ENCODE assay signal across 9 mouse cellular contexts in genomic region chr1:136717830-136718517, GRCm38 (mm10).
A peak's percentile ranks its signal among the peaks of the same experiment; 100 is the strongest.
DNase-seq lines count a peak whose midpoint lies in the region; ATAC-seq and TF ChIP-seq lines count a peak whose summit lies in the region.
"Had no signal": no experiment of that assay in that cellular context is flagged by ENCODE, and none has a peak within 500 bp of the region (broad histone marks: within the 10 kb centered on the region; RNA-seq: fewer than 3 reads in every experiment).

No protein-coding gene starts in this region.

- no peak for TF ChIP-seq EP300 in liver, postnatal 0 days (IDR thresholded peaks at IDR 0.05; ENCODE audit: low read depth)

- H3K27ac ChIP-seq in kidney, adult 2 months (ENCODE audit: insufficient read depth, low read depth, low read length): no peak overlapping the region
- no peak overlapping the region for H3K27ac ChIP-seq in liver, postnatal 0 days (ENCODE audit: low read depth)
- H3K27ac ChIP-seq: macrophage had no signal

- 39% methylated on average over 15 of the region's 15 CpGs for WGBS in kidney, adult 2 months
- 45% methylated on average over 15 of the region's 15 CpGs for WGBS in liver, postnatal 0 days (ENCODE audit: insufficient replicate concordance)

- no peaks in the 10 kb centered on the region for H3K9me3 ChIP-seq in liver, postnatal 0 days (ENCODE audit: low read length)

- H3K4me2 ChIP-seq in liver, postnatal 0 days (ENCODE audit: low read depth, low read length): peak overlapping the region; percentile 46; the same call in 1 of the 2 replicates

- no peaks in the 10 kb centered on the region for H3K36me3 ChIP-seq in kidney, adult 2 months (ENCODE audit: control insufficient read depth, insufficient read depth, low read length)
- H3K36me3 ChIP-seq in liver, postnatal 0 days (replicated peaks; ENCODE audit: insufficient read depth, low read length): no peaks in the 10 kb centered on the region

- no peak overlapping the region for H3K9ac ChIP-seq in liver, postnatal 0 days (replicated peaks)

- peaks cover 3% of the 10 kb centered on the region; the same call in 1 of the 2 replicates for H3K4me1 ChIP-seq in kidney, adult 2 months (ENCODE audit: control insufficient read depth, insufficient read depth, low read length)
- peaks cover 5% of the 10 kb centered on the region; the same call in 1 of the 2 replicates for H3K4me1 ChIP-seq in liver, postnatal 0 days (ENCODE audit: insufficient read depth)

- DNase-seq in testis, postnatal 14 days (ENCODE audit: low spot score): peak; percentile 41
- no peak for DNase-seq in testis, postnatal 10 days (ENCODE audit: low spot score)
- peak; percentile 73 for DNase-seq in kidney, adult 2 months
- DNase-seq in liver, postnatal 0 days: peak; percentile 28
- peak; percentile 19 to 58 for DNase-seq in urinary bladder, postnatal 36 days (ENCODE audit: low spot score in 2 of 2)
- no peak for DNase-seq in adrenal gland, adult 8-10 months
- no peak for DNase-seq in left cerebral cortex, postnatal 36 days (ENCODE audit: low spot score in 2 of 2)
- DNase-seq in frontal cortex, adult 2 months (ENCODE audit: extremely low spot score in 1 of 2, low spot score in 1 of 2): no peak

- no peak for TF ChIP-seq POLR2A in kidney, adult 2 months (IDR thresholded peaks at IDR 0.05; ENCODE audit: low read depth, low read length)

- no peak for TF ChIP-seq CTCF in kidney, adult 2 months (conservative IDR thresholded peaks at IDR 0.05; ENCODE audit: insufficient read depth, insufficient read length, low read depth, low read length)
- no peak for TF ChIP-seq CTCF in liver, postnatal 0 days (IDR thresholded peaks at IDR 0.05; ENCODE audit: low read depth)

- no peak overlapping the region for H3K4me3 ChIP-seq in kidney, adult 2 months (ENCODE audit: insufficient read depth, low read depth, low read length)
- no peak overlapping the region for H3K4me3 ChIP-seq in liver, postnatal 0 days (ENCODE audit: low read depth, low read length)

- no peaks in the 10 kb centered on the region for H3K27me3 ChIP-seq in kidney, adult 2 months (replicated peaks; ENCODE audit: control insufficient read depth, insufficient read depth, low read length)
- no peaks in the 10 kb centered on the region for H3K27me3 ChIP-seq in liver, postnatal 0 days (ENCODE audit: insufficient read depth, low read length)

- ATAC-seq in liver, postnatal 0 days: peak; percentile 62

- intact Hi-C loops in left cerebral cortex, postnatal 36 days (cut with DNase I): no loop called here

Comparison
In these comparisons a context has a peak if more than half of its experiments do, and no peak if none do; other contexts are left out.
1. DNase-seq: peak in testis, postnatal 14 days (single experiment), kidney, adult 2 months (single experiment), liver, postnatal 0 days (single experiment) and urinary bladder, postnatal 36 days (2 of 2); none in testis, postnatal 10 days (single experiment), adrenal gland, adult 8-10 months (single experiment), left cerebral cortex, postnatal 36 days (0 of 2) and frontal cortex, adult 2 months (0 of 2).